Mouse (Mus musculus) adrenal gland, adult 18-20 months (tissue): ENCODE measurements at regions not wholly inside any gene's neighbourhood (a gene's known extent, or its start where the extent isn't known, plus 50 kb on each side); places are given as distances from the start of the nearest gene placed in this dataset.
A peak's percentile ranks its signal among the peaks of the same experiment; 100 is the strongest.
"Not testable (repeated sequence)": the region's sequence is repeated elsewhere in the genome, so short reads cannot be mapped to it uniquely, and the experiment has no call there.

Experiments used
- DNase-seq, 2 experiments: peaks; one replicate each; pipeline ENCODE4 v3.0.0; 2021 to 2022; ENCODE audit warnings: low spot score in 2 of 2

GRCm38 (mm10) chr2:71597956-71598355 lies 51.4 kb upstream of the Dlx2 start:
- DNase-seq, result no peak

GRCm38 (mm10) chr2:71598368-71598767 lies 51.8 kb upstream of the Dlx2 start:
- DNase-seq, result no peak

GRCm38 (mm10) chr2:71598778-71599177 lies 52.2 kb upstream of the Dlx2 start:
- peak; percentile 76 to 79 for DNase-seq

- no peak for DNase-seq
Measured at GRCm38 (mm10) chr2:71600213-71600612, 53.7 kb upstream of the Dlx2 start.

- peak in 1 of 2 experiments; percentile 4 for DNase-seq
Measured at GRCm38 (mm10) chr2:71600999-71601398, 54.4 kb upstream of the Dlx2 start.

- not testable (repeated sequence) for DNase-seq
Measured at GRCm38 (mm10) chr2:71603796-71604195, 57.2 kb upstream of the Dlx2 start.

GRCm38 (mm10) chr2:71605606-71606005 lies 59.1 kb upstream of the Dlx2 start:
- DNase-seq, result no peak

GRCm38 (mm10) chr2:71607087-71607502 lies 60.5 kb upstream of the Dlx2 start:
- DNase-seq, result no peak

- no peak for DNase-seq
Measured at GRCm38 (mm10) chr2:71613216-71613615, 66.7 kb upstream of the Dlx2 start.

- no peak for DNase-seq
Measured at GRCm38 (mm10) chr2:71616526-71616925, 70.0 kb upstream of the Dlx2 start.

GRCm38 (mm10) chr2:71621458-71621857 lies 74.9 kb upstream of the Dlx2 start:
- DNase-seq, result no peak

- DNase-seq, result no peak
Measured at GRCm38 (mm10) chr2:71622532-71623099, 76.1 kb upstream of the Dlx2 start.

GRCm38 (mm10) chr2:71623134-71623533 lies 76.6 kb upstream of the Dlx2 start:
- no peak for DNase-seq

GRCm38 (mm10) chr2:71625298-71625902 lies 78.8 kb upstream of the Dlx2 start:
- DNase-seq, result no peak

GRCm38 (mm10) chr2:71626404-71626803 lies 79.8 kb upstream of the Dlx2 start:
- DNase-seq, result no peak

- DNase-seq, result no peak
Measured at GRCm38 (mm10) chr2:71627097-71627755, 80.7 kb upstream of the Dlx2 start.

- DNase-seq, result no peak
Measured at GRCm38 (mm10) chr2:71628821-71629220, 82.3 kb upstream of the Dlx2 start.

GRCm38 (mm10) chr2:71629301-71630142 lies 83.0 kb upstream of the Dlx2 start:
- DNase-seq, result peak in 1 of 2 experiments; percentile 15

- no peak for DNase-seq
Measured at GRCm38 (mm10) chr2:71630143-71630463, 83.5 kb upstream of the Dlx2 start.

- DNase-seq, result no peak
Measured at GRCm38 (mm10) chr2:71633471-71633870, 86.9 kb upstream of the Dlx2 start.

GRCm38 (mm10) chr2:71634471-71634870 lies 87.9 kb upstream of the Dlx2 start:
- DNase-seq, result no peak

- no peak for DNase-seq
Measured at GRCm38 (mm10) chr2:71636134-71636533, 89.6 kb upstream of the Dlx2 start.
